7 mouse cellular contexts compared by ENCODE assay signal in genomic region chr10:81177958-81178712, GRCm38 (mm10). TPM values are rescaled to one million over a fixed set of nuclear protein-coding genes. Genes with fewer than 3 reads are reported as not detected.
DNase-seq lines count a peak whose midpoint lies in the region; ATAC-seq and TF ChIP-seq lines count a peak whose summit lies in the region.

No protein-coding gene starts in this region.

- H3K27ac ChIP-seq in spleen, adult 2 months (ENCODE audit: insufficient read depth, low read length), result no peak overlapping the region
- 0 out of 2 replicates have a peak overlapping the region, but pooled peaks have one; percentile 9 for H3K27ac ChIP-seq in forebrain, embryonic 14.5 days (ENCODE audit: low read depth, low read length)
- H3K27ac ChIP-seq in limb, embryonic 10.5 days, result peak overlapping the region; percentile 97

- peak overlapping the region; percentile 80; the same call in 1 of the 2 replicates for H3K4me3 ChIP-seq in spleen, adult 2 months (ENCODE audit: extremely low read depth, insufficient read depth, insufficient read length)
- peak overlapping the region; percentile 96 for H3K4me3 ChIP-seq in forebrain, embryonic 14.5 days (ENCODE audit: low read depth, low read length)
- H3K4me3 ChIP-seq in limb, embryonic 10.5 days, result peak overlapping the region; percentile 96

- TF ChIP-seq POLR2A in spleen, adult 2 months (IDR thresholded peaks at IDR 0.05; ENCODE audit: low read depth, low read length), result no peak

- no peak for ATAC-seq in forebrain, embryonic 14.5 days
- no peak for ATAC-seq in CD4-positive, CD25-positive, alpha-beta regulatory T cell, adult 4 months

- DNase-seq in spleen, adult 2 months (ENCODE audit: low read depth in 1 of 2, low spot score in 2 of 2), result peak in 1 of 2 experiments; percentile 51
- DNase-seq in spleen, adult 12 weeks (ENCODE audit: low spot score), result no peak
- no peak for DNase-seq in forebrain, embryonic 14.5 days (ENCODE audit: low spot score)
- no peak for DNase-seq in limb, embryonic 10.5 days (ENCODE audit: low spot score)
- DNase-seq in spleen, postnatal 4 days (ENCODE audit: low spot score in 2 of 2), result peak; percentile 69 to 89
- DNase-seq in thymus, postnatal 25 days, result no peak

- H3K9ac ChIP-seq in forebrain, embryonic 14.5 days (ENCODE audit: low read length), result peak overlapping the region; percentile 98

- H3K4me2 ChIP-seq in forebrain, embryonic 14.5 days (ENCODE audit: low read length), result peak overlapping the region; percentile 98

- peaks cover 44% of the 10 kb centered on the region for H3K36me3 ChIP-seq in spleen, adult 2 months (ENCODE audit: control insufficient read depth, insufficient read depth, low read length)
- peaks cover 52% of the 10 kb centered on the region for H3K36me3 ChIP-seq in forebrain, embryonic 14.5 days (ENCODE audit: control insufficient read depth, insufficient read depth, low read length)
- peaks cover 59% of the 10 kb centered on the region for H3K36me3 ChIP-seq in limb, embryonic 10.5 days

- WGBS in spleen, adult 2 months, result 69% methylated on average over 14 of the region's 14 CpGs
- WGBS in forebrain, embryonic 14.5 days, result 73% methylated on average over 14 of the region's 14 CpGs
- WGBS in limb, embryonic 10.5 days, result 73% methylated on average over 14 of the region's 14 CpGs

- TF ChIP-seq CTCF in spleen, adult 2 months (IDR thresholded peaks at IDR 0.05; ENCODE audit: extremely low read depth, insufficient read depth, insufficient read length, insufficient replicate concordance), result no peak

- H3K27me3 ChIP-seq in spleen, adult 2 months (ENCODE audit: control insufficient read depth, insufficient read depth, low read length), result no peaks in the 10 kb centered on the region
- no peaks in the 10 kb centered on the region for H3K27me3 ChIP-seq in forebrain, embryonic 14.5 days (replicated peaks; ENCODE audit: control insufficient read depth, insufficient read depth, low read length)
- H3K27me3 ChIP-seq in limb, embryonic 10.5 days (ENCODE audit: low read depth, poor library complexity, severe bottlenecking), result no peaks in the 10 kb centered on the region

- H3K9me3 ChIP-seq in forebrain, embryonic 14.5 days (replicated peaks; ENCODE audit: control insufficient read depth, low read length), result no peaks in the 10 kb centered on the region
- no peaks in the 10 kb centered on the region for H3K9me3 ChIP-seq in limb, embryonic 10.5 days (replicated peaks)

- peaks cover 14% of the 10 kb centered on the region; the same call in 1 of the 2 replicates for H3K4me1 ChIP-seq in spleen, adult 2 months (ENCODE audit: control insufficient read depth, insufficient read depth, insufficient read length)
- H3K4me1 ChIP-seq in forebrain, embryonic 14.5 days (ENCODE audit: control insufficient read depth, insufficient read depth, low read length), result peaks cover 25% of the 10 kb centered on the region
- H3K4me1 ChIP-seq in limb, embryonic 10.5 days, result peaks cover 63% of the 10 kb centered on the region

RNA-seq across cellular contexts. Expression of gene Eef2, which starts 1.7 kb away (rescaled TPM):
- polyA plus RNA-seq in spleen, adult 2 months (2012; rRNA removed), result 1,457 and 1,736 TPM in 2 replicates
- polyA plus RNA-seq in forebrain, embryonic 14.5 days (2014; fragmentation: Nextera tagmentation; extraction: Ambion mirVana), result 474 and 520 TPM in 2 replicates
- polyA plus RNA-seq in limb, embryonic 10.5 days (2016; fragmentation: Nextera tagmentation; extraction: Ambion mirVana), result 575 and 611 TPM in 2 replicates
- polyA plus RNA-seq in CD4-positive, CD25-positive, alpha-beta regulatory T cell, adult 4 months (2017; shearing (Covaris generic)), result 1,000 to 10,000 TPM in 1 of 2 experiments, 100 to 1,000 TPM in 1; 934 to 1,665 TPM

RNA-seq across cellular contexts. Expression of gene Dapk3, which starts 4.7 kb away (rescaled TPM):
- 58.0 and 84.5 TPM in 2 replicates for polyA plus RNA-seq in spleen, adult 2 months (2012; rRNA removed)
- polyA plus RNA-seq in forebrain, embryonic 14.5 days (2014; fragmentation: Nextera tagmentation; extraction: Ambion mirVana), result 49.0 and 50.0 TPM in 2 replicates
- 46.5 and 52.0 TPM in 2 replicates for polyA plus RNA-seq in limb, embryonic 10.5 days (2016; fragmentation: Nextera tagmentation; extraction: Ambion mirVana)
- polyA plus RNA-seq in CD4-positive, CD25-positive, alpha-beta regulatory T cell, adult 4 months (2017; shearing (Covaris generic)), result 1 to 10 TPM; 1.3 to 2.6 TPM

RNA-seq across cellular contexts. Expression of gene 4930442H23Rik, which starts 5.5 kb away (rescaled TPM):
- polyA plus RNA-seq in spleen, adult 2 months (2012; rRNA removed), result not detected in 2 replicates
- not detected in 2 replicates for polyA plus RNA-seq in forebrain, embryonic 14.5 days (2014; fragmentation: Nextera tagmentation; extraction: Ambion mirVana)
- polyA plus RNA-seq in limb, embryonic 10.5 days (2016; fragmentation: Nextera tagmentation; extraction: Ambion mirVana), result not detected in 2 replicates
- polyA plus RNA-seq in CD4-positive, CD25-positive, alpha-beta regulatory T cell, adult 4 months (2017; shearing (Covaris generic)), result not detected

RNA-seq across cellular contexts. Expression of gene Pias4, which starts 10.4 kb away (rescaled TPM):
- 36.1 and 45.8 TPM in 2 replicates for polyA plus RNA-seq in spleen, adult 2 months (2012; rRNA removed)
- 44.0 and 45.5 TPM in 2 replicates for polyA plus RNA-seq in forebrain, embryonic 14.5 days (2014; fragmentation: Nextera tagmentation; extraction: Ambion mirVana)
- 73.6 and 73.9 TPM in 2 replicates for polyA plus RNA-seq in limb, embryonic 10.5 days (2016; fragmentation: Nextera tagmentation; extraction: Ambion mirVana)
- 10 to 100 TPM; 17.1 to 20.0 TPM for polyA plus RNA-seq in CD4-positive, CD25-positive, alpha-beta regulatory T cell, adult 4 months (2017; shearing (Covaris generic))

RNA-seq across cellular contexts. Expression of gene Nmrk2, which starts 23.7 kb away (rescaled TPM):
- polyA plus RNA-seq in spleen, adult 2 months (2012; rRNA removed), result not detected in 2 replicates
- polyA plus RNA-seq in forebrain, embryonic 14.5 days (2014; fragmentation: Nextera tagmentation; extraction: Ambion mirVana), result not detected in 2 replicates
- polyA plus RNA-seq in limb, embryonic 10.5 days (2016; fragmentation: Nextera tagmentation; extraction: Ambion mirVana), result not detected in 2 replicates
- polyA plus RNA-seq in CD4-positive, CD25-positive, alpha-beta regulatory T cell, adult 4 months (2017; shearing (Covaris generic)), result under 1 TPM; 0.31 to 0.44 TPM

Comparison
In these comparisons a context has a peak if more than half of its experiments do, and no peak if none do; other contexts are left out.
1. DNase-seq: peak in spleen, postnatal 4 days (2 of 2); none in spleen, adult 12 weeks (single experiment), forebrain, embryonic 14.5 days (single experiment), limb, embryonic 10.5 days (single experiment) and thymus, postnatal 25 days (single experiment).
2. RNA of gene Dapk3, which starts 4.7 kb away (polyA plus RNA-seq): 58.0 to 84.5 TPM in spleen, adult 2 months, 46.5 to 52.0 TPM in limb, embryonic 10.5 days and 49.0 to 50.0 TPM in forebrain, embryonic 14.5 days; 1.3 to 2.6 TPM in CD4-positive, CD25-positive, alpha-beta regulatory T cell, adult 4 months; every median in the first group is over 10 times any median in the second.
3. Peak in every context shown above with its lines, with median percentiles within 50 percentile points of each other: H3K4me3 ChIP-seq.